Mouse (Mus musculus) hindbrain, postnatal 0 days (tissue): ENCODE measurements around the gene Cttn. TPM values are rescaled to one million over a fixed set of nuclear protein-coding genes. Genes with fewer than 3 reads are reported as not detected.

ENCODE experiments used
- ATAC-seq: fragments of 200-750 bp; cut with Nextera tagmentation; 2 replicates; pipeline ENCODE4 v1.8.0; 2017; ENCODE audit warnings: mild to moderate bottlenecking, moderate TSS enrichment, moderate library complexity
- DNase-seq: peaks from one replicate; pipeline ENCODE4 v3.0.0-alpha.2; 2015; ENCODE audit warnings: low spot score
- H3K27ac ChIP-seq: fragments of 300-500 bp; sonication (generic); 2 replicates; pipeline ENCODE4 v1.5.1; 2014; ENCODE audit warnings: mild to moderate bottlenecking
- H3K27me3 ChIP-seq: fragments of 300-500 bp; sonication (generic); 2 replicates; pipeline ENCODE4 v1.6.1; 2014; ENCODE audit warnings: low read length, mixed read lengths; ENCODE audit not compliant: insufficient read depth
- H3K36me3 ChIP-seq: fragments of 300-500 bp; sonication (generic); 2 replicates; pipeline ENCODE4 v1.6.1; 2014; ENCODE audit warnings: low read length, mixed read lengths; ENCODE audit not compliant: insufficient read depth
- H3K4me1 ChIP-seq: fragments of 300-500 bp; sonication (generic); 2 replicates; pipeline ENCODE4 v1.6.1; 2014; ENCODE audit warnings: antibody characterized with exemption, low read length, mixed read lengths; ENCODE audit not compliant: insufficient read depth
- H3K4me2 ChIP-seq: fragments of 300-500 bp; sonication (generic); 2 replicates; pipeline ENCODE4 v1.6.1; 2014; ENCODE audit warnings: low read depth, mild to moderate bottlenecking, low read length, moderate library complexity, mixed read lengths
- H3K4me3 ChIP-seq: fragments of 300-500 bp; sonication (generic); 2 replicates; pipeline ENCODE4 v1.5.1; 2014; ENCODE audit warnings: low read length
- H3K9ac ChIP-seq: fragments of 300-500 bp; sonication (generic); replicated peaks from 2 replicates; pipeline ENCODE4 v1.6.1; 2014; ENCODE audit warnings: mild to moderate bottlenecking, low read length, moderate library complexity, mixed read lengths
- H3K9me3 ChIP-seq: fragments of 300-500 bp; sonication (generic); 2 replicates; pipeline ENCODE4 v1.6.1; 2016; ENCODE audit warnings: low read length, mixed read lengths
- CTCF ChIP-seq: IDR thresholded peaks from 2 replicates; pipeline ENCODE4 v1.5.1; 2016; ENCODE audit warnings: antibody characterized with exemption, control low read depth, low read depth
- WGBS: fragments of 180-500 bp; shearing (Covaris S2); extraction: QIAGEN DNeasy Blood & Tissue Kit; methylation state at CpG from one replicate; pipeline ENCODE4 v1.1.7; 2014; 5-methylcytosine and 5-hydroxymethylcytosine counted together
- polyA plus RNA-seq: library from polyadenylated mRNA; unstranded; fragments of >200 nt; fragmentation: Nextera tagmentation; extraction: Ambion mirVana; gene quantifications from 2 replicates; pipeline ENCODE4 v1.2.1, GENCODE M21; 2015
- total RNA-seq: library from RNA; depleted of rRNA; stranded (reverse); fragments of >200 nt; gene quantifications from 2 replicates; pipeline ENCODE4 v1.2.3, GENCODE M21; 2014; rRNA removed

Cttn gene
- total and polyA plus RNA-seq, 2 experiments from 2014 or later: 120 to 157 TPM

GRCm38 (mm10) chr7:144402492-144402891 lies 68.3 kb downstream of the Cttn start:
- H3K4me2 ChIP-seq: no peak overlapping the region
- WGBS: 73% methylated on average over 4 of the region's 4 CpGs
- no peak overlapping the region for H3K9ac ChIP-seq
- no peaks in the 10 kb centered on the region for H3K27me3 ChIP-seq
- no peaks in the 10 kb centered on the region; the same call in 1 of the 2 replicates for H3K36me3 ChIP-seq
- no peak overlapping the region for H3K4me3 ChIP-seq
- no peak for DNase-seq
- no peak for ATAC-seq
- no peak for TF ChIP-seq CTCF
- H3K27ac ChIP-seq: no peak overlapping the region
- no peaks in the 10 kb centered on the region for H3K9me3 ChIP-seq
- no peaks in the 10 kb centered on the region for H3K4me1 ChIP-seq

- Histone ChIP-seq H3K4me1 (no peaks in the 10 kb centered on the region), H3K9me3 (no peaks in the 10 kb centered on the region), H3K4me2 (no peak overlapping the region), H3K27me3 (no peaks in the 10 kb centered on the region), H3K4me3 (no peak overlapping the region), H3K27ac (no peak overlapping the region), H3K36me3 (no peaks in the 10 kb centered on the region), H3K9ac (no peak overlapping the region)
- no peak for TF ChIP-seq CTCF
- ATAC-seq (no peak), DNase-seq (no peak)
- WGBS: 87% methylated on average over 6 of the region's 6 CpGs
Measured at GRCm38 (mm10) chr7:144391727-144392126, 79.1 kb downstream of the Cttn start.

DNA sequence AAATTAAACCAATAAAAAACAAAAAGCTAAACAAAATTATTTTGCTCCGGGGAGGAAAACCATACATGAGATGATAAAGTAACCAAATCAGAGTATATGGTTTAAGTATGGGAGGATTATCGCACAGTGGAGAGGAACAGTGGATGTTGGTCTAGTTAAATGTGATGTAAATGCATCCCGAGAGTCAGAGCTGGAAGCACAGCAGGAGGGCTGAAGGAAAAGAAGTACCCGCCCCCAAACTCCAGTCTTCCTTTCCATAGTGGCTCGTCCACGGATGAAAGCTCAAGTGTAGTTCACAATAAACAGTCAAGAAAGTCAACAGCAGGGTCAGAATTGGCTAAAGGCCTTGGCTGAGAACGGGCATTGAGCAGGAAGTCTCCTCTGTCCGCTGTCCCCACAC lies 80.1 kb downstream of the Cttn start:
- ATAC-seq: no peak

DNA sequence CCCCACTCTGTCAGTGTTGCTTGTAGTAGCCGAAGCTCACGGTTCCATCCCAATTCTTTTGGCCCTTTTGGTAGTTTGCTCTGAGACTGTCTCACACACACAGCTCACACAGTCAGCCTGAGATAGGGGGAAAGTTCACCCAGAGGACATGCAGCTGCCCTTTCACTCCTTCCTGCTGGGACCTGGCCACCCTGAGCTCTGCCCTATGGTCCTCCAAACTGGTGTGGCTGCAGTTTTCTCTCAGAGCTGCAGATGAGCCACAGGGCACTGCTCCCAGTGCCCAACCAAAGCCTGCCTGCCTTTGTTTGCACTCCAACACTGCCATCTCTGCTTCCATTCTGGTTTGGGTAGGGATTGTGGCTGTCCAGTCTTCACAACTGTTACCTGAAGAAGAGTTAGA lies 81.1 kb downstream of the Cttn start:
- H3K9ac ChIP-seq: no peak overlapping the region
- H3K36me3 ChIP-seq: no peaks in the 10 kb centered on the region
- H3K4me2 ChIP-seq: no peak overlapping the region

More for the DNA sequence above, 80.1 kb downstream of the Cttn start:
- H3K4me1 ChIP-seq: no peaks in the 10 kb centered on the region
- no peak overlapping the region for H3K9ac ChIP-seq
- TF ChIP-seq CTCF: no peak
- no peak overlapping the region for H3K27ac ChIP-seq
- H3K36me3 ChIP-seq: no peaks in the 10 kb centered on the region
- no peak for DNase-seq
- no peaks in the 10 kb centered on the region for H3K9me3 ChIP-seq
- no peaks in the 10 kb centered on the region for H3K27me3 ChIP-seq
- no peak overlapping the region for H3K4me2 ChIP-seq
- no peak overlapping the region for H3K4me3 ChIP-seq
- 42% methylated on average over 8 of the region's 8 CpGs for whole genome bisulfite sequencing

DNA sequence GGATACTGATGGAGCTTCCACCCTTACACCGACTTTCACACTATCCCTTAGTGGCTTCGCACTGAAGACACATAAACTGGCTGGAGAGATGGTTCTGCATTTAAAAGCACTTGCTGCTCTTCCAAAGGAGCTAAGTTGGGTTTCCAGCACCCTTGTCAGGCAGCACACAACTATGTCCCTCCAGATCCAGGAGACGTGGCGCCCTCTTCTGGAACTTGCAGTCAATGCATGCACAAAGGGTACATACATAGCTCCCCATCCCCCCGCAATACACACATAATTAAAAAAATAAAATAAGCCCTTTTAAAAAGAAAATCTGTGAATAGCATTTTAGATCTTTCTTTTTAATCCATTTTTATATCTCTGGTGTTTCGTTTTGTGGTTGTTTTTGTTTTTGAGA lies 83.3 kb downstream of the Cttn start:
- ATAC-seq: no peak
- H3K4me2 ChIP-seq: no peak overlapping the region

More for the DNA sequence above, 81.1 kb downstream of the Cttn start:
- no peak for ATAC-seq
- H3K27ac ChIP-seq: no peak overlapping the region
- no peaks in the 10 kb centered on the region for H3K4me1 ChIP-seq
- TF ChIP-seq CTCF: no peak
- DNase-seq: no peak
- no peaks in the 10 kb centered on the region for H3K27me3 ChIP-seq
- WGBS: 93% methylated on average over 2 of the region's 2 CpGs
- no peak overlapping the region for H3K4me3 ChIP-seq
- no peaks in the 10 kb centered on the region for H3K9me3 ChIP-seq

More for the DNA sequence above, 83.3 kb downstream of the Cttn start:
- DNase-seq: no peak
- Histone ChIP-seq H3K27ac (no peak overlapping the region), H3K9ac (no peak overlapping the region), H3K27me3 (no peaks in the 10 kb centered on the region), H3K4me1 (no peaks in the 10 kb centered on the region; the same call in 1 of the 2 replicates), H3K4me3 (no peak overlapping the region), H3K36me3 (no peaks in the 10 kb centered on the region), H3K9me3 (no peaks in the 10 kb centered on the region)
- TF ChIP-seq CTCF: peak; percentile 33; the same call in 1 of the 2 replicates
- 97% methylated on average over 6 of the region's 6 CpGs for WGBS

Other genes with a start within 250 kb of the Cttn start
- 27.4 and 36.2 TPM in 2 replicates for gene Ppfia1, start 82.7 kb upstream of the Cttn start, total RNA-seq
- gene Ppfia1, start 82.7 kb upstream of the Cttn start, polyA plus RNA-seq: 15.6 and 17.2 TPM in 2 replicates
- 3.4 and 4.3 TPM in 2 replicates for gene Fadd, start 111.5 kb upstream of the Cttn start, total RNA-seq
- gene Fadd, start 111.5 kb upstream of the Cttn start, polyA plus RNA-seq: 3.1 and 3.7 TPM in 2 replicates